Mouse (Mus musculus) erythroblast, embryonic 14.5 days (primary cell): ENCODE data around the gene Lyve1.

Source experiments
- GATA1 ChIP-seq: IDR thresholded peaks from 2 replicates; pipeline ENCODE4 v1.6.1; 2012; ENCODE audit warnings: low read length, inconsistent platforms, mixed read lengths
- TAL1 ChIP-seq: IDR thresholded peaks from 3 replicates; pipeline ENCODE4 v1.6.1; 2012; ENCODE audit warnings: low read length, inconsistent platforms, mixed read lengths

GRCm38 (mm10) chr7:110816037-110816436, 47.0 kb downstream of the Lyve1 start:
- TF ChIP-seq GATA1 (no peak), TAL1 (no peak)
